Mouse (Mus musculus) thymus, adult 2 months (tissue): ENCODE measurements around the gene Ostm1.

Source experiments
- CTCF ChIP-seq: fragments of 200-500 bp; IDR thresholded peaks from 2 replicates; pipeline ENCODE4 v1.5.1; 2012; ENCODE audit warnings: mild to moderate bottlenecking, control low read depth, low read length, moderate library complexity, borderline replicate concordance; ENCODE audit not compliant: control insufficient read depth, poor library complexity, insufficient read depth; ENCODE audit errors: extremely low read depth
- POLR2A ChIP-seq: fragments of 200-500 bp; IDR thresholded peaks from 2 replicates; pipeline ENCODE4 v1.6.1; 2012; ENCODE audit warnings: mild to moderate bottlenecking, low read length, control low read depth, moderate library complexity; ENCODE audit not compliant: control insufficient read depth, poor library complexity, insufficient read depth; ENCODE audit errors: extremely low read depth

DNA sequence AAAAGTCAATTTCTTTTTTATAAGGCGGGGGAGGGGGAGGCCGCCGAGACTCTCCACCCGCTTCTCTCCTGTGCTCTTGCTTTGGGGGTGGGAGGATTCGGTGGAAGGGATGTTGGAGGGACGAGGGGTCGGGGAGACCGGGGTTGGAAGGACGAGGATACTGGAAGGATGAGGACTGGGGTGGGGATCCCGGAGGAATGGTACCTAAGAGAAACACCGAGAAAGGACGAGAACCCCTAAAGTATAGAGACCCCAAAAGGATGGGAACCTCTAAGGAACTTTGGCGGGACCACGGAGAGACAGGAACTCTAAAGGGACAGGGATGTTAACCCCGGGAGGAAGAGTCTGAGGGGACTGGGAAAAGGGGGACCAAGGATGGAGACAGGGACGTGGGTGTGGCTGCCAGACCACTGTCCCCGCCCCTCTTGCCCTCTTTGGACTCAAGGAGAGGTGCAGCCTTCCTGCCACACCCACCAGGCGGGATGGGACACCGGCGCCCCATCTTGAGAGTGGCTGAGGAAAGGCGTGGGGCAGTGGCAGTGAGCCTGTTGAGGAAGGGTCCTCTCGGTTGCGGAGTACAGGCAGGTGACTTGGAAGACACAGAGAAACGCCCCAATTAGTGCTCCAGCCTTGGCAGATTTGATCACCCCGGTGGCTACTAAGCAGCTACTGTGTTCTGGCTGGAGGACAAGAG lies 8.5 kb downstream of the Ostm1 start:
- TF ChIP-seq CTCF (no peak), POLR2A (no peak)
